Mouse (Mus musculus): Measurements from ENCODE around the gene Uap1. TPM values are rescaled to one million over a fixed set of nuclear protein-coding genes. Genes with fewer than 3 reads are reported as not detected.
A peak's percentile ranks its signal among the peaks of the same experiment; 100 is the strongest.

The Uap1 gene
- total RNA-seq, 2 experiments from 2014 or later = 62.0 to 105 TPM

GRCm38 (mm10) chr1:170167781-170168180 is 7.0 kb downstream of the Uap1 start:
- ATAC-seq (replicated peaks; ENCODE audit: poor library complexity) = peak; percentile 14

GRCm38 (mm10) chr1:170164913-170165312 is 9.8 kb downstream of the Uap1 start:
- ATAC-seq (replicated peaks; ENCODE audit: poor library complexity) = peak; percentile 58

- ATAC-seq (replicated peaks; ENCODE audit: poor library complexity) = no peak
Observed at GRCm38 (mm10) chr1:170164053-170164614, 10.6 kb downstream of the Uap1 start.

- ATAC-seq (replicated peaks; ENCODE audit: poor library complexity) = peak; percentile 49
Observed at GRCm38 (mm10) chr1:170163398-170163943, 11.3 kb downstream of the Uap1 start.

- ATAC-seq (replicated peaks; ENCODE audit: poor library complexity) = peak; percentile 21; the same call in 1 of the 2 replicates
Observed at GRCm38 (mm10) chr1:170161852-170162251, 12.9 kb downstream of the Uap1 start.

GRCm38 (mm10) chr1:170160397-170160938 is 14.3 kb downstream of the Uap1 start:
- ATAC-seq (replicated peaks; ENCODE audit: poor library complexity) = no peak

DNA sequence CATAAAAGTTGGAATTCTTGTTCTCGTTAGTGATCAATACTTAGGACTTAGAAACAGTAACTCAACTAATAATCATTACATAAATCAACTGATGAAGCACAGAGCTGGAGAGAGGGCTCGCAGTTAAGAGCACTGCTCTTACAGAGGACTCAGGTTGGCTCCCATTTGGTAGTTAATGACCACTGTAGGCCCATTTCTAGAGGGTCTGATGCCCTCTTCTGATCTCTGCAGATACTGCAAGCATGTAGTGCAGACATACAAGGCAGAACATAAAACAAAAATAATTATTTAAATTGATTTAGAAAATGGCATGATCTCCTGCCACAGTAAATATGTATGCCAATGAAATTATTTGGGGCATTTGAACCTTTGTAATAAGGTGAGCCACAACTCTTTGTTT is 15.1 kb downstream of the Uap1 start:
- 0 out of 2 replicates have a peak, but pooled peaks have one; percentile 21 for ATAC-seq (replicated peaks; ENCODE audit: poor library complexity)

DNA sequence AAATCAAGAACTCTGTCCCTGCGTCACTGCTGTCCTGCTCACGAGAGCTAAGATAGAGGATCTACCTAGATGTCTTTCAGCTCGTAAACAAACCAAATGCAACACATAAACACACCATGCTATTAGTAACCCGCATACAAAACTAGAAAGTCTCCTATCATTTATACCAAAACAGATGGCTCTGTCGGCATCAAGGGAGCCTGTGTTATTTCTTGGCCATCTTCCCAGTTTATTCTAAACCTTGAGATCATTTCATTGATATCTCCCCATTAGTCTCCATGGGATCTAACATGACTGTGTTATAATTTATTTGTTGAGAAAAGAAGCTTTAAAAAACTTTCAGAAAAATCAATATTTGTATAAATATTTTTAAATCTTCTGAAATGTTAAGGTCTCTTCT is 19.0 kb downstream of the Uap1 start:
- ATAC-seq (replicated peaks; ENCODE audit: poor library complexity) = peak; percentile 36

DNA sequence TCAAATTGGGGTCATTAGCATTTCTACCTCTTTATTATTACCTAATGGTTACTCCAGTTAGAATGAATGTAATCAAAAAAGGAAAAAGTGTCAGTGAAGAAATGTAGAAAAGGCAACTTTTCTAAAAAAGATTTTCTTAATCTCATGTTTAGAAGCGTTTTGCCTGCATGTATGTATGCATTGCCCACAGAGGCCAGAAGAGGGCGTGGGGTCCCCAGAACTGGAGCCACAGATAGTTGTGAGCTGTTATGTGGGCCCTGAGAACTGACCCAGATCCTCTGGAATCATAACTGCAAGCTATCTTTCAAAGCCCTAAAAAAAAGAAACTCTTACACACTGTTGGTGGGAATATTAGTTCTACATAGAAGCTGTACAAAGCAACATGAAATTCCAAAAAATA is 19.5 kb downstream of the Uap1 start:
- ATAC-seq (replicated peaks; ENCODE audit: poor library complexity) = peak; percentile 55

- ATAC-seq (replicated peaks; ENCODE audit: poor library complexity) = no peak
Observed at GRCm38 (mm10) chr1:170153986-170154385, 20.8 kb downstream of the Uap1 start.

DNA sequence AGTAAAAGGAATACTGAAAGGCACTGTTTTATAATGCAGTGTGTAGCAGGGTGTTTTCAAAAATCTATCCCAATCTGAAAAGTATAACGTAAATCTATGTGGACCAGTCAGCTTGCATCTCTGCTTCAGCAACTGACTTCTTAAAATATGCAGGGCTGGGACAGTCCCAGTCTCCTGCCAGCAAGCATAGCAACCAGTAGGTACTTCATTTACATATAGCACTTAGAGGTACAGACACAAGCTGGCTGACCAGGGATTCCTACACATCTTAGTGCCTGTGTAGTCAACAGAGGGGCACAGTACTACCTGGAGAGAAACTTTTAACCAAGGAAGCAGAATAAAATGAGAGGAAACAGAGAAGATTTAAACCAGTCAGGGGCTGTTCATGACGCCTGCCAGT is 22.2 kb downstream of the Uap1 start:
- no peak for ATAC-seq (replicated peaks; ENCODE audit: poor library complexity)

- ATAC-seq (replicated peaks; ENCODE audit: poor library complexity) = no peak
Observed at GRCm38 (mm10) chr1:170150870-170151269, 23.9 kb downstream of the Uap1 start.

- ATAC-seq (replicated peaks; ENCODE audit: poor library complexity) = no peak
Observed at GRCm38 (mm10) chr1:170149756-170150155, 25.0 kb downstream of the Uap1 start.

DNA sequence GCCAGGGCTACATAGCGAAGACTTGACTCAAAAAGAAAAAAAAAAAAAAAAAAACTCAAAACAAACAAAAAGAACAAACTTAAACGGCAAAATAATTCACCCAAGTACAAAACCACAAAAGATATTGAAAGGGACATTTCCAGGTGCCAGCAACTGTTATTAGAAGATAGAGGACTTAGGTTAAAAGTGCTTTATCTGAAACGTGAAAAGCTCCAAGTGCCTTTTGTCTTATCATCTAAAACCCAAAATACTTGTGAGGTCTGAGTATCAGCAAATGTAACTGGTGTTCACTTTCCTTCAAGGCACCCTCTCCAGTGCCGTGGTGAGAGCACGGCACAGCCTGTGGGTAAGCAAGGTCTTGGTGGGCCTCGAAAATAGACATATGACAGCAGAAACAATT is 26.2 kb downstream of the Uap1 start:
- peak; percentile 86 for ATAC-seq (replicated peaks; ENCODE audit: poor library complexity)

GRCm38 (mm10) chr1:170147651-170148448 is 26.9 kb downstream of the Uap1 start:
- peak; percentile 45 for ATAC-seq (replicated peaks; ENCODE audit: poor library complexity)

DNA sequence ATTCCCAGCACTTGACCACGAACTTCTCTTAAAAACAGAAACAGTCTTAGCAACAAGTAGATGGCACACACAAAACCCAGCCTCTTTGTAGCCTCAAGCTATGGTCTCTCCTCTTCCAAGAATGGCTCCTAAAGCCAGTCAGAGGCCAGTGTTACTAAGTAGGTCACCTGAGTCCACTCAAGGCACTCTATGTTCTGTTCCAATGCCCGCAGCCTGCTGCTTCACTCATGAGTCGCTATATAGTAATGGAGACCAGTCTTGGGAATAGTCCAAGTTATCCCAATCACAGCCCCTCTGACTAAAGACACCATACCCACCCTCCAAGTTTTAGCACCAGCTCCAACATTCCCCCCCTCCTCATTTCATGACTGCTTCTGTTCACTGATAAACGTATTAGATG is 29.2 kb downstream of the Uap1 start:
- no peak for ATAC-seq (replicated peaks; ENCODE audit: poor library complexity)

DNA sequence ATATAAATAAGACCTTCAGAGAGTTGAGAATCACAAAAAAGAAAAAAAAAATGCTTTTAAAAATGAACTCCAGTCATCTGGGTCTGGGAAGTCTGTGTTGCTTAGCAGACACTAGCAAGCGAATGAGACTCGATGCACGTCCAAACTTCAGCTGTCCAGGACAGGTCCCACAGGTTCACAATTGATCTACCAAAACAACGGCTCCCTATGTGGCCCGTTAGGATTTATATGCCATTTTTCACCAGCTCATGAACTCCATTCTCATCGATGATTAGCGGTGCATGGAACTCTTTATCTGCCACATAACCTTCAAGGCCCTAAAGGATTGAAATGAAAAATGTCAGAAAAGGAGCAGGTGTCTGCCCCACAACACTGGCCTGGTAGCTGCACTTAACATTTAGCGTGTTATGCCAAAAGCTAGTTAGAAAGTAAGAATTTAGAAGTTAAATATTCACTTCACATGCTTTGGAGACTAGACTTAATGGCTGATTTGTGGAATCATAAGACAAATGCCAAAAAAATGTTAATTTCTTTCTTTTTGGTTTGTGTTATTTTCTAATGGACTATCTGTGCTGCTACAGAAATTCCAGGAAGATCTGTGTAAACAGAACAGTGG is 32.4 kb downstream of the Uap1 start:
- ATAC-seq (replicated peaks; ENCODE audit: poor library complexity) = no peak

- ATAC-seq (replicated peaks; ENCODE audit: poor library complexity) = no peak
Observed at GRCm38 (mm10) chr1:170141626-170142025, 33.1 kb downstream of the Uap1 start.

DNA sequence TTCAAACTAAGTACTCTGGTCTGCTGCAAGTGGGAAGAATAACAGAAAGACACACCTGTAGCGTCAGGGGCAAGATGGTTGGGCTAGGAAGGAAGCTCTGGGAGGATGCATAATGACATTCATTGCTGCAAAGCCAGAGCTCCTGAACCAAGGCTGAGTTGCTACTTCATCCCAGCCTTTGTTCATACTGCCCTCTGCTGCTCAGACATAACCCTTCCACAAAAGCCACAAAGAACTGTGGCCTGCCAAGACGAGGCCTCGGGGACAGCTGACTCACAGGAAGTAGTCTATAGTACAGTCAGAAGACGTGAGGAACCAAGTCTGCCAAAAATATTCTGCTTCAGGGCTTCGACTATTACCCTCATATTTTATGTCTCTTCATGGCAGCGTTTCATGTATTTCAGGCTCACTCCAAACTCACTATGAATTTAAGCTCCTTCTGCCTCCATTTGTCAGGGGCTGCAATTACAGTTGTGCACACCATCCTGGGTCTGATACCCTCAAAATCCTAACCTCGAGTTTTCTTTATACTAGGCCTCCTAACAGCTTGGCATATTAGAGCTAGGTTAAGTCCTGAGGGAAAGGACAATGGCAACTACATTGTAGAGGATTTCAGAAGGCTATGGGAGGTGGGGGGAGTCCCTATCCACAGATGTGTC is 38.3 kb downstream of the Uap1 start:
- ATAC-seq (replicated peaks; ENCODE audit: poor library complexity) = peak; percentile 99

GRCm38 (mm10) chr1:170134264-170134663 is 40.5 kb downstream of the Uap1 start:
- no peak for ATAC-seq (replicated peaks; ENCODE audit: poor library complexity)

- no peak for ATAC-seq (replicated peaks; ENCODE audit: poor library complexity)
Observed at GRCm38 (mm10) chr1:170130962-170131361, 43.8 kb downstream of the Uap1 start.
